Mouse (Mus musculus) kidney, adult 2 months (tissue): ENCODE measurements around the gene Atp1a2.

Experiments used
- CTCF ChIP-seq: fragments of 200-500 bp; conservative IDR thresholded peaks from 2 replicates; pipeline ENCODE4 v1.5.1; 2011; ENCODE audit warnings: low read depth, mild to moderate bottlenecking, control low read depth, low read length, moderate library complexity, mixed read lengths; ENCODE audit not compliant: insufficient read depth, insufficient read length
- POLR2A ChIP-seq: fragments of 200-500 bp; IDR thresholded peaks from one replicate; pipeline ENCODE4 v1.6.1; 2011; ENCODE audit warnings: low read depth, low read length, control low read depth

DNA sequence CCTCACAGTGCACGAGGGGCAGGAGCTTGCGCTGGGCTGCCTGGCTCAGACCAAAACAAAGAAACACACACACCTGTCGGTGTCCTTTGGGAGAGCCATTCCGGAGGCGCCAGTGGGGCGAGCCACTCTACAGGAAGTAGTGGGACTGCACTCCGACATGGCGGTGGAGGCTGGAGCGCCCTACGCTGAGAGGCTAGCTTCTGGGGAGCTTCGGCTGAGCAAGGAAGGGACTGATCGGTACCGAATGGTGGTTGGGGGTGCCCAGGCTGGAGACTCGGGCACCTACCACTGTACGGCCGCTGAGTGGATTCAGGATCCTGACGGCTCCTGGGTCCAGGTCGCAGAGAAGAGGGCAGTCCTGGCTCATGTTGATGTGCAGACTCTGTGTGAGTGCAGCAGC, 19.6 kb upstream of the Atp1a2 start:
- no peak for TF ChIP-seq CTCF
- no peak for TF ChIP-seq POLR2A
